ENCODE assay signal across 25 mouse cellular contexts in the genomic region with DNA sequence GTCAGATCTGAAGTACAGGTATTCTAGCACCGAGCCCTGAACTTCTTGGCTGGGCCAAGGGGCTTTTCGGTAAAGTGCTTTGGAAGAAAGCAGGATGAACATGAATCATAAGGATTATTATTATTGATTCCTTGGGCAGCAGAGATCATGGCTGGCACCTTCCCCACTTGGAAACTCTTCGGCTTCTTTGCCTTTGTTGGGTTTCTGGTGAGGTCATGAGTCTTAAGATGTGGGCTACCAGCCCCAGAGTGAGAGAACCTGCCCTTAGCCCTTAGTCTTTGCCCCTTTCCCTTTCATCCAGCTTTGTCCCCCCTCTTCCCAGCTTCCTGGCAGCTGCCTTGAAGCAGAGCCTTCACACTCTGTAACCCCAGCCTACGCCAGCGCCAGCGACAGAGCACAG. TPM values are rescaled to one million over a fixed set of nuclear protein-coding genes. Genes with fewer than 3 reads are reported as not detected.
"Had no signal": no experiment of that assay in that cellular context is flagged by ENCODE, and none has a peak within 500 bp of the region (broad histone marks: within the 10 kb centered on the region; RNA-seq: fewer than 3 reads in every experiment).

No protein-coding gene starts in this region.

- H3K36me3 ChIP-seq: kidney, embryonic 15.5 days; liver, embryonic 15.5 days; lung, embryonic 15.5 days; midbrain, embryonic 10.5 days; midbrain, embryonic 13.5 days; neural tube, embryonic 12.5 days; stomach, embryonic 15.5 days had no signal

- DNase-seq: kidney, adult 8-10 months; kidney, postnatal 10 days; kidney, postnatal 4 days; left cerebral cortex, postnatal 4 days; lung, adult 18-20 months; lung, postnatal 10 days; lung, postnatal 36 days; retina, postnatal 1 day; right cerebral cortex, postnatal 25 days; spleen, adult 18-20 months; thymus, adult 2 months; thymus, postnatal 25 days had no signal

- H3K9ac ChIP-seq: kidney, embryonic 15.5 days; liver, embryonic 15.5 days; lung, embryonic 15.5 days; midbrain, embryonic 13.5 days; neural tube, embryonic 12.5 days; stomach, embryonic 15.5 days had no signal

- H3K9me3 ChIP-seq: kidney, embryonic 15.5 days; liver, embryonic 15.5 days; lung, embryonic 15.5 days; megakaryocyte, embryonic 14.5 days; midbrain, embryonic 10.5 days; midbrain, embryonic 13.5 days; neural tube, embryonic 12.5 days; stomach, embryonic 15.5 days had no signal

- H3K4me3 ChIP-seq: kidney, embryonic 15.5 days; liver, embryonic 15.5 days; lung, embryonic 15.5 days; megakaryocyte, embryonic 14.5 days; midbrain, embryonic 10.5 days; midbrain, embryonic 13.5 days; neural tube, embryonic 12.5 days; stomach, embryonic 15.5 days had no signal

- H3K4me2 ChIP-seq: kidney, embryonic 15.5 days; liver, embryonic 15.5 days; lung, embryonic 15.5 days; midbrain, embryonic 13.5 days; neural tube, embryonic 12.5 days; stomach, embryonic 15.5 days had no signal

- ATAC-seq: intestine, postnatal 0 days; midbrain, embryonic 13.5 days; midbrain, embryonic 16.5 days had no signal

- H3K27ac ChIP-seq: kidney, embryonic 15.5 days; liver, embryonic 15.5 days; lung, embryonic 15.5 days; midbrain, embryonic 10.5 days; midbrain, embryonic 13.5 days; neural tube, embryonic 12.5 days; stomach, embryonic 15.5 days had no signal

- H3K27me3 ChIP-seq: kidney, embryonic 15.5 days; lung, embryonic 15.5 days; midbrain, embryonic 13.5 days; neural tube, embryonic 12.5 days; stomach, embryonic 15.5 days had no signal

RNA-seq across cellular contexts. Expression of gene Slc4a1, which starts 44.1 kb away (rescaled TPM):
- polyA plus RNA-seq: urinary bladder, adult 2 months had no signal

RNA-seq across cellular contexts. Expression of gene Asb16, which starts 53.4 kb away (rescaled TPM):
- total RNA-seq: monocyte, adult 5-6 weeks; neutrophil, adult 5-6 weeks had no signal
- polyA plus RNA-seq: midbrain, embryonic 13.5 days; neural tube, embryonic 12.5 days; stomach, embryonic 15.5 days had no signal
